Mouse (Mus musculus): ENCODE results near the gene Naa25. TPM values are rescaled to one million over a fixed set of nuclear protein-coding genes. Genes with fewer than 3 reads are reported as not detected.

Gene Naa25
- total RNA-seq, 1 experiment = 92.3 TPM

GRCm38 (mm10) chr5:121461339-121462170 lies 63.8 kb downstream of the Naa25 start:
- Histone ChIP-seq H3K9ac (ENCODE audit: insufficient read depth, low read depth, low read length, poor library complexity, severe bottlenecking) (no peak overlapping the region), H3K9me3 (ENCODE audit: control insufficient read depth, insufficient read depth, low read depth, low read length) (no peaks in the 10 kb centered on the region), H3K4me3 (ENCODE audit: insufficient read depth in 1 of 2, low read depth in 1 of 2, low read length in 2 of 2, poor library complexity in 1 of 2, severe bottlenecking in 1 of 2) (no peak overlapping the region), H3K27ac (ENCODE audit: insufficient read depth, low read depth, low read length, poor library complexity, severe bottlenecking) (no peak overlapping the region), H3K36me3 (ENCODE audit: control insufficient read depth, insufficient read depth, low read length, poor library complexity, severe bottlenecking) (no peaks in the 10 kb centered on the region), H3K4me1 (ENCODE audit: control insufficient read depth in 2 of 2, insufficient read depth in 2 of 2, low read length in 2 of 2, poor library complexity in 1 of 2) (peaks cover 0 to 2% of the 10 kb centered on the region in 2 experiments; a peak in 1 of 4 replicates)
- in situ Hi-C loops (cut with MboI; ENCODE audit: low sequenced_read_pairs in 2 of 2, unreplicated experiment in 2 of 2) = no loop called here
- DNase-seq (ENCODE audit: low read depth, low spot score) = no peak
- TF ChIP-seq HCFC1 (IDR thresholded peaks at IDR 0.05; ENCODE audit: borderline replicate concordance, insufficient read depth, low read length) = no peak
- TF ChIP-seq ZNF384 (IDR thresholded peaks at IDR 0.05; ENCODE audit: low read depth, low read length) = no peak
- no peak for TF ChIP-seq CHD2 (IDR thresholded peaks at IDR 0.05; ENCODE audit: low read depth, low read length)
- TF ChIP-seq ZC3H11A (IDR thresholded peaks at IDR 0.05; ENCODE audit: borderline replicate concordance, low read depth, low read length) = no peak
- no peak for TF ChIP-seq MAFK (IDR thresholded peaks at IDR 0.05; ENCODE audit: insufficient read depth, low read depth, low read length)

- Histone ChIP-seq H3K4me3 (ENCODE audit: insufficient read depth in 1 of 2, low read depth in 1 of 2, low read length in 2 of 2, poor library complexity in 1 of 2, severe bottlenecking in 1 of 2) (no peak overlapping the region), H3K9ac (ENCODE audit: insufficient read depth, low read depth, low read length, poor library complexity, severe bottlenecking) (no peak overlapping the region), H3K9me3 (ENCODE audit: control insufficient read depth, insufficient read depth, low read depth, low read length) (no peaks in the 10 kb centered on the region), H3K27ac (ENCODE audit: insufficient read depth, low read depth, low read length, poor library complexity, severe bottlenecking) (no peak overlapping the region), H3K36me3 (ENCODE audit: control insufficient read depth, insufficient read depth, low read length, poor library complexity, severe bottlenecking) (no peaks in the 10 kb centered on the region), H3K4me1 (ENCODE audit: control insufficient read depth in 2 of 2, insufficient read depth in 2 of 2, low read length in 2 of 2, poor library complexity in 1 of 2) (peaks cover 0 to 2% of the 10 kb centered on the region in 2 experiments; a peak in 1 of 4 replicates)
- in situ Hi-C loops (cut with MboI; ENCODE audit: low sequenced_read_pairs in 2 of 2, unreplicated experiment in 2 of 2) = no loop called here
- no peak for DNase-seq (ENCODE audit: low read depth, low spot score)
- no peak for TF ChIP-seq MAFK (IDR thresholded peaks at IDR 0.05; ENCODE audit: insufficient read depth, low read depth, low read length)
These were observed 64.4 kb downstream of the Naa25 start for GRCm38 (mm10) chr5:121462171-121462502.

- no peak overlapping the region for H3K4me3 ChIP-seq (ENCODE audit: insufficient read depth in 1 of 2, low read depth in 1 of 2, low read length in 2 of 2, poor library complexity in 1 of 2, severe bottlenecking in 1 of 2)
- peaks cover 0 to 2% of the 10 kb centered on the region in 2 experiments; a peak in 1 of 4 replicates for H3K4me1 ChIP-seq (ENCODE audit: control insufficient read depth in 2 of 2, insufficient read depth in 2 of 2, low read length in 2 of 2, poor library complexity in 1 of 2)
- no peak overlapping the region for H3K27ac ChIP-seq (ENCODE audit: insufficient read depth, low read depth, low read length, poor library complexity, severe bottlenecking)
- TF ChIP-seq MAFK (IDR thresholded peaks at IDR 0.05; ENCODE audit: insufficient read depth, low read depth, low read length) = no peak
- no peak for TF ChIP-seq ZNF384 (IDR thresholded peaks at IDR 0.05; ENCODE audit: low read depth, low read length)
- no peak for TF ChIP-seq HCFC1 (IDR thresholded peaks at IDR 0.05; ENCODE audit: borderline replicate concordance, insufficient read depth, low read length)
- no peak for TF ChIP-seq ZC3H11A (IDR thresholded peaks at IDR 0.05; ENCODE audit: borderline replicate concordance, low read depth, low read length)
- TF ChIP-seq CHD2 (IDR thresholded peaks at IDR 0.05; ENCODE audit: low read depth, low read length) = no peak
- DNase-seq (ENCODE audit: low read depth, low spot score) = no peak
- H3K9ac ChIP-seq (ENCODE audit: insufficient read depth, low read depth, low read length, poor library complexity, severe bottlenecking) = no peak overlapping the region
- in situ Hi-C loops (cut with MboI; ENCODE audit: low sequenced_read_pairs in 2 of 2, unreplicated experiment in 2 of 2) = no loop called here
- H3K36me3 ChIP-seq (ENCODE audit: control insufficient read depth, insufficient read depth, low read length, poor library complexity, severe bottlenecking) = no peaks in the 10 kb centered on the region
- H3K9me3 ChIP-seq (ENCODE audit: control insufficient read depth, insufficient read depth, low read depth, low read length) = no peaks in the 10 kb centered on the region
These were observed 65.2 kb downstream of the Naa25 start for GRCm38 (mm10) chr5:121462967-121463366.

GRCm38 (mm10) chr5:121463601-121464250 lies 66.0 kb downstream of the Naa25 start:
- H3K9ac ChIP-seq (ENCODE audit: insufficient read depth, low read depth, low read length, poor library complexity, severe bottlenecking) = no peak overlapping the region
- in situ Hi-C loops (cut with MboI; ENCODE audit: low sequenced_read_pairs in 2 of 2, unreplicated experiment in 2 of 2) = no loop called here
- no peak for DNase-seq (ENCODE audit: low read depth, low spot score)
- H3K4me1 ChIP-seq (ENCODE audit: control insufficient read depth in 2 of 2, insufficient read depth in 2 of 2, low read length in 2 of 2, poor library complexity in 1 of 2) = peaks cover 0 to 2% of the 10 kb centered on the region in 2 experiments; a peak in 1 of 4 replicates
- H3K4me3 ChIP-seq (ENCODE audit: insufficient read depth in 1 of 2, low read depth in 1 of 2, low read length in 2 of 2, poor library complexity in 1 of 2, severe bottlenecking in 1 of 2) = no peak overlapping the region
- no peaks in the 10 kb centered on the region for H3K36me3 ChIP-seq (ENCODE audit: control insufficient read depth, insufficient read depth, low read length, poor library complexity, severe bottlenecking)
- TF ChIP-seq MAFK (IDR thresholded peaks at IDR 0.05; ENCODE audit: insufficient read depth, low read depth, low read length) = no peak
- TF ChIP-seq CHD2 (IDR thresholded peaks at IDR 0.05; ENCODE audit: low read depth, low read length) = no peak
- no peak for TF ChIP-seq ZNF384 (IDR thresholded peaks at IDR 0.05; ENCODE audit: low read depth, low read length)
- no peak for TF ChIP-seq HCFC1 (IDR thresholded peaks at IDR 0.05; ENCODE audit: borderline replicate concordance, insufficient read depth, low read length)
- TF ChIP-seq ZC3H11A (IDR thresholded peaks at IDR 0.05; ENCODE audit: borderline replicate concordance, low read depth, low read length) = no peak
- H3K9me3 ChIP-seq (ENCODE audit: control insufficient read depth, insufficient read depth, low read depth, low read length) = no peaks in the 10 kb centered on the region
- no peak overlapping the region for H3K27ac ChIP-seq (ENCODE audit: insufficient read depth, low read depth, low read length, poor library complexity, severe bottlenecking)
